Mouse (Mus musculus) c-Kit-negative CD71-positive TER-119-positive erythroid progenitor cells, embryonic 14.5 days (primary cell): ENCODE measurements around the gene Krt4.

ENCODE experiments used
- DNase-seq: peaks from one replicate; pipeline ENCODE4 v3.0.0-alpha.2; 2013; ENCODE audit warnings: low read depth, low spot score

Gene Krt4

GRCm38 (mm10) chr15:101924635-101925034 is at the start of gene Krt4:
Gene Krt4 (minus strand): TSS chr15:101924735.
- no peak for DNase-seq

DNA sequence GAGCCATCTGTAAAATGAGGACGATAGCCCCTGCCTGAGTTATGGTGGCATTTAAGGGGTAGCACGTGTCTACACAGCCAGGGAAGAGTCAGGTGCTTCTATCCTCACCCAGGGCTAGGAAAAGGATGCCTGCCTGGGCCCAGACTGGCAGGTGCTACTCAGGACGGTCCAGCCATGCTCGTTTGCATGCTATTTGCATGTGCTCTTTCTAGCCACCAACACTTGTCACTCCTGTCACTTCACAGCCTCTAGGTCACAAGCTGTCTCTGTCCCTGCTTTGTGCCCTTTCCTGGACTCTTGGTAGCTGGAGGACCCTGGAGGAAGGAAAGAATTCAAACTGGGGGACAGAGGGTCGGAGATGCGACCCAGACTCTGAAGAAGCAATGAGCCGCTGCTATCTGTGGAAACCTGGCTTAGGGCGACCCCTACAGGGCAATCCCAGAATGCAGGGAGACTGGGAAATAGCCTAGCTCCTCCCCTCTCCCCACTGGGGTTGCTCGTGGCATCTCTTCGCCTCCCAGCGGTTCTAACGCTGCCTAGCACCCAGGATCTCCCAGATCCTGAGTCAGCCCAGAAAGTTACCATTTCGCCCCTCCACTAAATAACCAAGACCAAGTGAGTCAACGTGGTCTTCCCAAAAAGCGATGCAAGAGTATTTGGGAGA is 49.0 kb upstream of the Krt4 start:
- peak; percentile 89 for DNase-seq

DNA sequence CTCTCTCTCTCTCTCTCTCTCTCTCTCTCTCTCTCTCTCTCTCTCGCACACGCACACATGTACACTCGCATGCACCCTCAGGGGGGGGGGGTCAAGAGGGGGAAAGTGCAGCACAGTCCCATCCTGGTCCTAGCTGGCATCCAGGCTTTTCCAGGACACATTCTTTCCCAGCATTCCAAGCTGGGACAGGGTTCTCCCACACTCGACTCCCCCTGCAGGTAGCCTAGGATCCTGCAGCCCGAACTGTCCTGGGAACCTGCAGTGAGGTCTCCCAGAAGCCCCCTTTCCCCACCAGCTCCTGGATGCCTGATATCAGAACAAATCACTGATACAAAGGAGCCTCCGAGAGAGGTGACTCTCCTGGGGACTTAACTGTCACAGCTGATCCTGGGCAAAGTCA is 46.0 kb upstream of the Krt4 start:
- no peak for DNase-seq

- no peak for DNase-seq
These were observed 42.3 kb upstream of the Krt4 start for GRCm38 (mm10) chr15:101966808-101967207.

DNA sequence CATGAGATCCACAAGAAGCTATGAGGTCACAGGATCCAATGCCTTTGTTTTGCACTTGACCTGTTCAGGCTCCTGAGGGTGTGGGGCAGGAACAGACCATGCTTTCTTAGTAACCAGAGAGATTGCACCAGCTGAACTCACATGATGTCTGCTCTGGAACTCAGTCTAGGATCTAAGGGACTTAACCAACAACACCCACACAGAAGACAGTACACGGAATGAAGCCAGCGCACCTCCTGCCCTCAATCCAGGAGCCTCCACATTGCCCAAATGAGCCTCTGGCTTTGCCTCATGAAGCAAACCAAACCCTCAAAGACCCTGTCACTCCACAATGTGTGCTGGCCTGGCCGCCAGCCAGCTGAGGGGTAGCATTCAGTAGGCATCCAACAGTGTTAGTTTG is 34.4 kb upstream of the Krt4 start:
- no peak for DNase-seq

DNA sequence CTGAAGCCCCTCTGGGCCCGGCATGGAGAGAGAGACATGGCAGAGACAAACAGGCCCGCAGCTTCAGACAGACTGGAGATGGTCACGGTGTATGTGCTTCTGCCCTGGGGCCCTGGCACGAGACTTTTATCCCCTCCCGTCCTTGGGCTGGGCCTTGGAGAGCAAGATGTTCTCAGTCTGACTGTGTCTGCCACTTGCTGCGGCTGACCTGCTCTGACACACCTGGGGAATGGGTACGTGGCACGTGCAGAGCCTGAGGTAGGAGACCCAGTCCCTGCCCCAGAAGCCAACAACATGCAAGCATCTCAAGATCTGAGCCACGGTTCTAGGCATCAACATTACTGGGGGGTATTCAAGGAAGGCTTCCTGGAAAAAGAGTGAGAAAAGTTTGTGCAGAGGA is 29.7 kb upstream of the Krt4 start, which contains the start of gene Krt78:
Krt78 (minus strand) TSS at position 101 of the 400 bp plus-strand sequence.
- DNase-seq: no peak

DNA sequence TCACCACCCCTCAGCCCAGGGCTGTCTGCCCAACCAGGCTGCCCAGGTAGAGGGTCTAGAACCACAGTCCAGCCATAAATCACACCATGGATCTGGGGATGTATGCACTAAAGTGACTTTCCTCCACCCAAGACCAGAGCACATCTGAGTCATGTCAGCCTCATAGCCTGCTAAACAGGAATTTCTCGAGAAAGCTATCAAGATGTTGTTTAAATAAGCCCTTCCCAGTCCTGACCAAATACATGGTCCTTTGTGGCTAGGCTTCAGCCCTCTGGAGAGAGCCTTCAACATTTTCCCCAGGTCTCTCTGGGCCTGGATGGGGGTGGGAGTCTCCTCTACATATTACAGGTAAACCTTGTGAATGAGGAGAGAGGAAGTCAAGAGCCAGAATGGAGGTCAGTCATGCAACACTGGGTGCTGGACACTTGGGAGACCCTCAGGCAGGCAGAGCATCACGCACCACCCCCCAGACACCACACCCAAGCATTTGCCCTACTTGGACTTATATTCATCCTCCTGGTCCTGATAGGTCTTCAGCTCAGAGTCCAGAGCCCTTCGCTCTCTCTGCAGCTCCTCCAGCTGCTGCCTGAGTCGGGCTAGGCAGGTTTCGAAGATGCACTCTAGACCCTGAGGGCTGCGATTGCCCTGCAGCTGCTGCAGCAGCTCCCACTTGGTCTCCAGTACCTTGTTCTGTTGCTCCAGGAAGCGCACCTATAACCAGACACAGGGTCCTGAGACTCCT is 28.4 kb upstream of the Krt4 start:
- DNase-seq: no peak

DNA sequence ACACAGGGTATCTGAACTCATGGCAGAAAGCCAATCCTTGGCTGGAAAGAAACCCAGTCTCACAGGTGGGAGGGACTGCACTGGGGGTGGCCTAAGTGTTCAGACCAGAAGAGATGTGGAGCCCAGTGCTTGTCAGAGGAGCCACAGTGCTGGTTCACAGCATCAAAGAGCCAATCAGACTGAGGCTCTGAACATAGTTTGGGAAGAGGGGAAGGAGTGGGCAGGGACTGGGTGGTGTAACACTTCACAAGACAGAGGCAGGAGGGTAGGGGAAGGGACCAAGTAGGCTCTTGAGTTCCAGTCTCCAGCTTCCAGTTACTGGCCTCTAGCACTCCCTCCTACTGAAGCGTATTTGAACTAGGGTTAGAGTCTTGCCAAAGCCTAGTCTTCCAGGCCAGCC is 20.9 kb upstream of the Krt4 start:
- DNase-seq: no peak

DNA sequence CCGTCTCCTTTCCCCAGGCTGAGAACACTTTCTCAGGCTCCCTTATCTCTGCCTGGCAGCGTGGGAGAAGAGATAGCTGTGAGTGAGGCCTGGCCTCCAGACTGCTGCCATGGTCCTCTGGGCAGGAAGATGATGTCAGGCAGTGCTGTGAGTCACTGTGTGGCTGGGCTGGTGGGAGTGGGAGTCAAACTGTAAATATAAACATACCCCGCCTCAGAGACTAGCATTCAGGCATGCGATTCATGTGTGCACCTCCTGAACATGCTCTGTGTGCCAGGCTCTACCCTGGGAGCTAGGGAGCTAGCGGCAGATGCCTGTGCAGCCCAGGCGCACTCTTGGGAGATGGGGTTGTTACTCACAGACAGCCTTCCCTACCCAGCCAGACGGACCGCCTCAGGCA is 17.4 kb upstream of the Krt4 start:
- no peak for DNase-seq

DNA sequence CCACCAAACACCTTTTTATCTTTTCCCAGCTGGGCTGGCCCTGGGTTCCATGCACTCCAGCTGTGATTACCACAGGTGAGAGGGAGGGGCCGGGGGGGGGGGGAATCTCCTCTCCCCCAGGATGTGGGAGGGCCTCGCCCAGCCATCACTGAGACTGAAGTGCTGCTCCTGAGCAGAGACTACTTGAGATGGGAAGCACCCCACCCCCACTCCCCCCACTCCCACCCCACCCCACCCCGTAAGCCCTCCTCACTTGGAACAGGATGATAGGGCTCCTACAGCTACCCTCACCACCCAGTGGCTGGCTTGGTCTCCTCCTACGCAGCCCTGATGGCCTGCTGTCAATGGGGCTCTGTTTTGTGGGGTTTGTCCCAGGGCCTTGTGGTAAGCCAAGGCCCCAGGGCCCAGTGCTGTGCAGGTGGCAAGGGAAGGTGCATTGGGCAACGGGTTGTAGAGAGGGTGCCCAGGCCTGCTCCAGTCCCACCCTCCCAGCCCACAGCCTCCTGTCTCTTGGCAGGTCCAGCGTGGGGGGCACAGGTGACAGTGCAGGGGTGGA is 15.8 kb upstream of the Krt4 start, which contains the start of gene Krt79:
Krt79 (minus strand) TSS at position 51 of the 556 bp plus-strand sequence.
- DNase-seq: no peak

GRCm38 (mm10) chr15:101938600-101939308 is 14.2 kb upstream of the Krt4 start:
- no peak for DNase-seq

DNA sequence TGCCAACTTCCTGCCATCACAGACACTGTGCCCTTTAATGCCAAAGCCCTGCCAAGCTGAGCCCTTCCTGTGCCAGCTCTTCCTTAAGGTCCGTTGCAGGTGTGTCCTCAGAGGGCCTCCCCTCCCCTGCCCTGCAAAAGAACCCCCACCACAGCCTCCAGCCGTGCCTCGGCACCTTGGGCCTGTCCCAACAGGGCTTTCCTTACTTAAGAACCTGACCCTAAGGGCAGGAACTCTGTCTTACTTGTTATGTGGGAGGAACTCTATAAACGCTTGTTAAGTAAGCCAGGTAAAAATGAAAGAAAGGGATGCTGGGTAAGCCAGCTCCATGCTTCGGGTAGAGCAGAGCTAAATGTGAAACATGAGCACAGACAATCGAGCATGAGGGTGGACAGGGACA is 8.5 kb upstream of the Krt4 start:
- DNase-seq: no peak

DNA sequence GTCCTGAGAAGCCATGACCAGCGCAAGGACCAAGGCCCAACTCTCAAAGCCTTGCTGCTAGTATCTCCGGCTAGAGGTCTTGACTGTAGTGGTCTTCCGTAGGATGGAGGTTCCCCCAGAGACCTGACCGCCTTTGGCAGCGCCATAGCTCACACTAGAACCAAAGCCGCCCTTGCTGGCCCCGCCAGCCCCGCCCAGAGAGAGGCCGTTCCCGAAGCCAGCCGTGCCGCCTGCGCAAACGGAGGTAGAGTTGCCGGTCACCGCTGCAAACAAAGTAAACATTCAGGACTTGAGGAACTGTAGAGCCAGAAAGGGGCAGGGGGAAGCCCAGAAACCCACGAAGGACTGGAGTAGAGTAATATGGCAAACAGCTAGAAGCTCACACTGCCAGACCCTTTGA is 5.1 kb upstream of the Krt4 start:
- DNase-seq: no peak

GRCm38 (mm10) chr15:101929087-101929486 is 4.6 kb upstream of the Krt4 start:
- DNase-seq: no peak

DNA sequence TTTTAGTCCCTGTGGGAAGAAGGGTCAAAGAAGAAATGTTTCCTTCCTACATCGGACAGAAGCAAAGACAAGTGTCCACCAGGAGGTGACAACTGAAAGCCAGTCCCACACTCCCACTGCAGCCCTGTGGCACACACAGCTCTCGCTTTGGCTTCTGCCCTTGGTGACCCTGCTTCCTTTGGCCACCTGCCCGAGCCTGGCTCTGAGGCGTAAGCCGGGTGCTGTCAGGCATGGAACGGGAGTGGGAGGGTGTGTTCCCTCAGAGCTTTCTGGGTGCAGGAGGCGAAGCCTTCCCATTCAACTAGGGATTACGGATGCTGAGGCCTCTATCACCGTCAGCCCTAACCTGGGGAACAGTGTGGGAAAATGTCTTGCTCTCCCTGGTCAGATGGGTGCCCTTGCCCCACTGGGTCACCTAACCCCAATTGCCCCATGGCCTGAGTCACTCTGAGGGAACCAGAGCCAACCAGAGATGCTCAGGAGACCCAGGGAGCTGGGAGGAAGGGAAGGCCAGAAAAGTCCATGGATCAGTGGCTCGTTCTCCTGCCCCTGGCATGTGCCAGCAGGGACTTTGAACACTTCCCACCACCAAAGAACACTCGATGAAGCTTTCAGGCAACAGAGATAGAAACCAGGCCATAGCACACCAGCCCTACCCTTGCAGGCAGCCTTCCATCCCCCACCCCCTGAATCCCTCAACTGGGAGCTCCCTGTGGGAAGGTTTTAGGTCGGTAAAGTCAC is 3.0 kb upstream of the Krt4 start:
- DNase-seq: no peak

- no peak for DNase-seq
These were observed 506 bp upstream of the Krt4 start for GRCm38 (mm10) chr15:101925041-101925440.

- no peak for DNase-seq
These were observed 2.2 kb downstream of the Krt4 start for GRCm38 (mm10) chr15:101922296-101922695.

DNA sequence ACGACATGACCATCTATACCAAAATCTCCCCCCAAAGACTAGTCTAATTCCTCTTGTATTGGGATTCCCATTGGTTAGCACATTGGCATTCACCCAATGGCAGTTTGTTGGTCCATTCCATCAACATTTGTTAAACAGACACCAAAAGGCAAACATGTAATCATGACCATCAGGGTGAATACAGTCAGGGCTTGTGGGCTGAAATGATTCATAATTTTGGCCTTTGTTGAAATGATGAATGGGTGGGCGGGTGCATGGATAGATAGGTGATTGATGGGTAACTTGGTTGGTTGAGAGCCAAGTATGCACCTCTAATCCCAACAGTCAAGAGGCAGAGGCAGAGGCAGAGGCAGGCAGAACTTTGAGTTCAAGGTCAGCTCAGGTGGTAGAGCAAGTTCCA is 8.5 kb downstream of the Krt4 start:
- DNase-seq: no peak

GRCm38 (mm10) chr15:101904849-101905248 is 19.7 kb downstream of the Krt4 start:
- DNase-seq: no peak

DNA sequence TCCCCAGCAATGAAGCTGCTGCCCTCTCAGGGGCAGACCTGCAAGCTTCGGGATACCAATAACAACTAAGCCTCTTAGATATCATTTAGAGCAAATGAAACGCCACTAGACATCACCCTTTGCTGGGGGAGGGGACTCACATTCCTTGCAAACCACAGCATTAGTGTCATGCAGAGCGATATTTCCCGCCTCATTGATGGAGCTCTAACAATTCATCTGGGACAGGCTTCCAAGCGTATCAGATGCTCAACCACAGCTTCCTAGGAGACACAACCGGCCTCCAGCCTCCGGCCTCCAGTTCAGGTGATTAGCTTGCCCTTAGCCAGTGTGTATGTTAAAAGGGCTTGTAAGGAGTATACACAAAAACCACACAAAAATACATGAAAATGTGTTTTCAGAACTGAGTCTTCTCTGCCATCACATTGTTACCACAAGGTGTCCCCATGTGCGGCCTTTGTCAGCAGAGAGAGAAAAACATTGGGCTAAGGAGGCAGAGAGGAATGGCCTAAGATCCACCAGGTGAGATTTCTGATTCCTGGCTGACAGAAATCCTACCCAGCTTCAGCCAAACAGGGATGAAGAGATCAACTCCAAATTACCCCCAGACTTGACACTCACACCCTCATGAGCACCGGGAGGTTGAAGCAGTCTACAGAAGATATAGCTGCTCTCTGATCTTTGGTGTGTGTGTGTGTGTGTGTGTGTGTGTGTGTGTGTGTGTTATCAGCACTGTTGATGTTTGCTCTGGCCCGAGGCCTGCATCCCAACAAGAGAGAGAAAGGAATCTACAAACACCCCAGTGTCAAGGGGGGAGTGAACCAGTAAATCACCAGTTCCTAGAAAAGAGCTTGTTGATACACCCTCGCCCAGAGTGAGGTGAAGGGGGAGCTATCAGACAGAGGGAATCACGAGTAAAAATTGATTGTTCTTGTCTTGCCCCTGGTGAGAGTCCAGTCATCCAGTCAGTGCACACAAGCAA is 22.1 kb downstream of the Krt4 start:
- DNase-seq: no peak
